Mouse (Mus musculus) large intestine, adult 2 months (tissue): Measurements from ENCODE around the gene Ddx59. TPM values are rescaled to one million over a fixed set of nuclear protein-coding genes. Genes with fewer than 3 reads are reported as not detected.
A peak's percentile ranks its signal among the peaks of the same experiment; 100 is the strongest.

Experiments used
- DNase-seq: peaks from one replicate; pipeline ENCODE4 v3.0.0-alpha.2; 2012; ENCODE audit warnings: low read depth, low spot score
- WGBS: fragments of 180-500 bp; shearing (Covaris S2); methylation state at CpG from one replicate; pipeline ENCODE4 v1.1.7; 2018; 5-methylcytosine and 5-hydroxymethylcytosine counted together
- polyA plus RNA-seq: library from polyadenylated mRNA; depleted of rRNA; stranded (reverse); fragments of >200 nt; gene quantifications from 2 replicates; pipeline ENCODE4 v1.2.3, GENCODE M21; 2012; rRNA removed

Ddx59 gene
- polyA plus RNA-seq, 1 experiment, result 1.4 TPM

DNA sequence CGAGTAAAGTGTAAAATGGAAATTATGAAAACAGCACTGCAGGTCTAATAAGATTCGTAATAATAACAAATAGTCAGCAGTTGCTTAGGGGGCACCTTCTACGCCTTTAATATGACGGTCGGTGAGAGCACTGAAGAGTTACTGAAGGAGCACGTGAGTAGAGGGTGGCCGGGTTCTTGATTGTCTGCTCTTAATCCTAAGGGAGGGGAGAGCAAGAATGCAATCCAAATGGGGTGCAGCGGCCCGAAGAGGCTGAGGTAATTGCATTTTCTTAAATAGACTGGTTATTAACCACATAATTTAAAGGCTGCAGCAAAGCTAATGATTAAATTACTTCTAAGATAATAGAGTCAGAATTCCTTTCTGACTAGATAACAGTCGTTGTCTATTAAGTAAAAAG, 31.9 kb downstream of the Ddx59 start:
- no peak for DNase-seq
- whole genome bisulfite sequencing, result 73% methylated on average over 10 of the region's 10 CpGs

DNA sequence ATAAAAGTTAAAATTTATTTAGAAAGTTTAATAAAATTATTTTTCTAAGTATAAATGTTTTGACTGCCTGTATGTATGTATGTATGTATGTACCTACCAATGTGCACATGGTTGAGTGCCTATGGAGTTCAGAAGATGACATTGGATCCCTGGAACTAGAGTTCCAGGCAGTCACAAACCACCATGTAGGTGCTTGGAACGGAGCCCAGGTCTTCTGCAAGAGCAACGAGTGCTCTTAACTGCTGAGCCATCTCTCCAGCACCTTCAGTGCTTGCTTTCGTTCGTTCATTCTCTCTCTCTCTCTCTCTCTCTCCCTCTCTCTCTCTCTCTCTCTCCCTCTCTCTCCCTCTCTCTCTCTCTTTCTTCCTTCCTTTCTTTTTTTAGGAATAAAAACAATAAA, 32.3 kb downstream of the Ddx59 start:
- DNase-seq, result no peak
- WGBS, result 56% methylated on average over 4 of the region's 4 CpGs

DNA sequence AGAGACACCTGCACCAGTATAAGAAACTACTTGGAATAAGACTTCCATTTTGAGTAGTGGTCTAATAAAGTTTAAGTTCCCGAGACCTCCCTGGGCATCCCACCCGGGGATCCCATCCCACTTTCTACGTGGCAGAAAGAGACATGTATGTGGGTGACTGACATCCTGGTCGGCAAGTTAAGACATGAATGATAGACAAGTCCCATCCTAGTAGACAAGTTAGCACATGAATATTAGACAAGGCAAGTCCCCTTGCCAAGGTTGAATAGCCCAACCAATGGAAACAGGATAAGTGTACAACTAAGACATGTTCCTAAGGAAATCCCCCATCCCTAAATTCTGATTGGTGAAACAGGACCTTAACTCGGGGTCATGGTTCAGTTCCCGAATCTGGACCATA, 34.5 kb downstream of the Ddx59 start:
- DNase-seq, result no peak
- 95% methylated on average over 6 of the region's 6 CpGs for WGBS

DNA sequence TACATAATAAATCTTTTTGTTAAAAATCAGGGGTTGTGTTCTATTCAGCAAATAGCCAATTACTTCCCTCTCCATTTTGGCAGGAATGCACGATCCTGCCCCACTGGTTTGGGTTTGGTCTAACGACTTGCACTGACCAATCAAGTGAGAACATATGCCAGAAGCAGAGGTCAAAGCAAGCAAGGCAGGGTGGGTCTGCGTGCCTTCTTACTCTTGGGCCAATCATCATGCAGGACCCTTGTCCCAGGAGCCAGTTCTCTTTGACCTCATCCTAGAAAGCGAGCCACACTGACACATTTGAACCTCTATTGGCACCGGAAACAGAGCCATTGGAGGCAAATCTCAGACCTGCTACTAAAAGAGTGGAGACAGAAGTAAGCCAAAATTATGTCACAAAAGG, 35.1 kb downstream of the Ddx59 start:
- 53% methylated on average over 5 of the region's 5 CpGs for WGBS
- no peak for DNase-seq

DNA sequence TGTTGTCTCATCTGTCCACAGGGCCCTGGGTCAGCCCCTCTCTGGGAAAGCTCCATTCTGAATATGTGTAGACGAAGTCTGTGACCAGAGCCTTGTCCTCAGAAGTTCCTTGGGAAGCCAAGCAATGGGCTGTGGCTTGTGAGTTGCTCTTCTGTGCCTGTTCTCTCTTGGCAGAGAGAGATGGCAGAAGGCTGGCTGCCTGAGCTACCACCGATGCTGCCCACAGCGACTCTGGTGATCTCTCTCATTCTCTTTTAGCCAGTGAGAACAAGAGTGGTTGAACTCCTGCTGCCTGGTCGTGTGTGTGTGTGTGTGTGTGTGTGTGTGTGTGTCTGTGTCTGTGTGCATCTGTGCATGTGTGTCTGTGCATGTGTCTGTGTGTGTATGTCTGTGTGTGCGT, 37.4 kb downstream of the Ddx59 start:
- DNase-seq, result no peak
- WGBS, result 75% methylated on average over 5 of the region's 5 CpGs

DNA sequence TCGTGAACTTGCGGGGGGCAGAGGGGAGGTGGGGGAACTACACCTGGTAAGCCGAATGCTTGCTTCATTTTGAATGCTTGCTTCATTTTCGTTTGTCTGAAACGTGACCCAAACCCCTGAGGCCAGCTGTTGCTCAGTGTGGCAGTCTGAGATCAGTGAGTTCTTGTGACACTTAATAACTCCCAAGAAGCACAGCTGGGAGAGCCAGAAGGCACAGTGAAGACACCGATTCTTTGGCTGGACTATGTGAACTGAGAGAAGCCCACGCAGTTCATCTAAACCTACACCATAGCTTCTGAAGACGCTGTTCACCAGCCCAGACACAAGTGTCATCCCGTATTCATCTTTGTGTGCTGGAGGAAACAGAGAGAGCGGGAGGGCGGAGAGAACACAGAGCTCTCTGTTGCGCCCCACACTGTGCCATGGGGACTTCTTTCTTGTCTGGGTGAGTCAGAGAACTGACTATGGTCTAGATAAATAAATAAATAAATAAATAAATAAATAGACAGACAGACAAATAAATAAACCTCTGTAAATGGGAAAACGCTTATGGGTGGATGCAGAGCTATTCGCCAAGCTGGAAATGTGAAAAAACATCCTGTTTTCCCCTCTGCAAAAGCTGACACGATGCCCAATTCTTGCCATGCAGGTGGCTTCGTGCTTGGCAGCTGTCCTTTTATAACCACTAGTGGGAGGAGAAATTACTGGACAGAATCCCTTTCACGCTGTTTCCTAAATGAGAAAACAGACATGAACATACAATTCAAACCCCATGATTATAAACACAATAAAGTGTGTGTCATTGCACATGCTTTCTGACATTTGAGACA, 40.9 kb downstream of the Ddx59 start:
- WGBS, result 61% methylated on average over 17 of the region's 17 CpGs
- no peak for DNase-seq

DNA sequence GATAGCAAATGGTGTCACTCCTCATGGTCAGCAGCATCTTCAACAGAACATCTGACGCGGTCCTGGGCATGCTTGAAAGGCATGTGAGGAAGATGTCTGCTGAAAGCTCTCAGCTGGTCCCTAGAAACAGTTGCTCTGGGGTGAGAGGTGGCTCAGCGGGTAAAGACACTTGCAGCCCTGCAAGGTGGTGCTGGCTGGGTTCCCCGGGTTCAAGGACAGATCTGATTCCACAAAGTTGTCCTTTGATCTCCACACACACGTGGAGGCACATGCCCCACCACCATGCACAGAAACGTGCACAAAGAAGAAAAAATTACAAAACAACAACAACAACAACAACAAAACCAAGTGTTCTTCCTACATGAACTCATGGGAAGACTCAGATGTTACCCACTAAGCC, 41.7 kb downstream of the Ddx59 start:
- no peak for DNase-seq
- WGBS, result 70% methylated on average over 6 of the region's 6 CpGs

DNA sequence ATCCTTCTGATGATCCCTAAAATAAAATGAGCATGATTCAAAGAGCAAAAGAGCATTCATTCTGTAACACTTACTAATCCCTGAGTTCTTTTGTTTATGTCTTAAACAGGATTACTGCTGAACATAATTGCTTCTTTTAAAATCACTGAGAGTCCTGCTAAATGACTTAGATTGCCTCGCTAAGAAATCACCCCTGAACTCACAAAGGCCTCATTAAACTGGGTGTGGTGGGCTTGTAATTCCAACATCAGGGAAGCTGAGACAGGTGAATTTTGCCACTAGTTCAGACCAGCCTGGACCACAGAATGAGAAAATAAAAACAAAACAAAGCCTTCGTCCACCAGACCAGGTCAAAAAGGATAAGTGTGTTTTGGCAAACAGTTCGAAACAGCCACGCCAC, 42.3 kb downstream of the Ddx59 start:
- no peak for DNase-seq
- 56% methylated on average over 4 of the region's 4 CpGs for WGBS

DNA sequence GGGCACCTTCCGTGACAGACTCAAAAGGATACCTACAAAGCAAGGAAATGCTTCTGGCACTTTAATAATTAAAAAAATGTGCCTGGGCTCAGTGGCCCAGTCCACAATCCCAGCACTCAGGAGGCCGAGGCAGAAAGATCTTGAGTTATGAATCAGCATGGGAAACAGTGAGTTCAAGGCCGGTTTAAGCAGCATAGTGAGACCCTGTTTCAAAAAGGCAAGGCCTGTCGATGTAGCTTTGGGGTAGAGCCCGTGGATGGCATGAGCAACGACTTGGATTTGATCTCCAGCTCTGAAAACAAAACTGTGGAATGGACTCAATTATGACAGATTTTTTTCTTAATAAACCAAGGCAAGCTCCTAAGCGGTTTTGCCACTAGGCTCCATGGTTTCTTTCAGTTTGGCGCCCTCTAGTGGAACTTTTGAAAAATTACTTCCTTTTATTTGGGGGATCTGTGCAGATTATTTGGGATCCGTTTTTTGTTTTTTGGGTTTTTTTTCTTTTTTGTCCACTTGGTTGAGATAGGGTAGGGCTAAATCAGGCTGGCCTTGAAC, 43.7 kb downstream of the Ddx59 start:
- 22% methylated on average over 9 of the region's 9 CpGs for WGBS
- DNase-seq, result peak; percentile 47

DNA sequence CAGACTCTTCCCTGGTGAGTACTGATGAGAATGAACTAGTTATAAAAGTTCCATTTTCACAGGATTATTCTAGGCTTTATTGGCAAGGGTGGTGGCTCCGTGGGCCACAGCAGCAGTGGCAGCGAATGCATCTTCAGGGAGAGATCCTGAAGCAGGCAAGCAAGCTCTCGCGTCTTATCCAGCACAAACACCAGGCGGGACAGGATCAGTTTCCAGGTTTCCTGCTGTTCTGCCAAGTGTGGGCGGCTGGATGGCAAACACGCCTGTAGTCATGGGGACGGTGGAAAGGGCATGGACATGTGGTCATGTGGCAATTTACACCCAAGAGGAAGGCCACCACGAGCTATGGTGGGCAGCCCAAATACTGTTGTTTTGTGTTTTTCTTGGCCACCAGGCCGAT, 47.4 kb downstream of the Ddx59 start:
- WGBS, result 51% methylated on average over 10 of the region's 10 CpGs
- no peak for DNase-seq

DNA sequence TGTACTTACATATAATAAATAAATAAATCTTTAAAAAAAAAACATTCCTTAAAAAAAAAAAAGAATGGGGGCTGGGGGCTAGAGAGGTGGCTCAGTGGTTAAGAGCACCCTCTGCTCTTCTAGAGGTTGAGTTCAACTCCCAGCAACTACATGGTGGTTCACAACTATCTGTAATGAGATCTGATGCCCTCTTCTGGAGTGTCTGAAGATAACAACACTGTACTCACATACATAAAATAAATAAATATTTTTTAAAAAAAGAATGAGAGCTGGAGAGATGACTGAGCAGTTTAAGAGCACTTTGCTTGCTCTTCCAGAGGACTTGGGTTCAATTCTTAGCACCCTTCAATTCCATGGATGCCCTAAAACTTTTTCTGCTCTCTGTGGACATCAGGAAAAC, 50.1 kb downstream of the Ddx59 start:
- DNase-seq, result no peak

DNA sequence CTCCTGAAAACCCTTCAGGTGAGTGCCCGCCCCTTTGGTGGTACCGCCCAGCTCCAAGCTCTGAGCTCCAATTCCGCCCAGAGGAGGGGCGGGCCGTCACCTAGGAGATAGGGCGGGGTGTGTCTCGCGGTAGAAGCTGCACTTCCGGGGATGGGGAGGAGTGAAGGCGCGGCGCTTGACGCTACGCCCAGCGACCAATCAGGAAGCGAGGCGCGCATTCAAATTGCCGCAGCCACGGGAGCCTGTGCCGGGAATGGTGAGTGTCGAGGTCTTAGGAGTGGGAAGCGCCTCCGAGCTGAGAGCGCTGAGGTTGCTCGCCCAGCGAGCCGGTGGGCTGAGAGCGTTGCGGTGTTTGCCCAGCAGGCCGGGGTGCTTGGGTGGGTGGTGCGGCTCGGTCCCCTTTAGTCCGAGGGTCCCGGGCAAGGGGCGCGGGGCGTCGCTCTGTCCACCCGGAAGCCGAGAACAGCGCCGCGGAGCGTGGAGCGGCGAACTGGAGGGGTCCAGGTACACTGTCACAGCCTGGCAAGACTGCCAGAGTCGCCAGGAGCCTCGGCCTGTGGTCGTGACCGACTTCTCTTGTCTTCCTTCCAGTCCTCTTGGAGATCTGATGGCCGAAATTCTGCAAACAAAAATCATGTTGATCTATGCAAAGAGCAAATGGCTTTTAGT, 51.2 kb downstream of the Ddx59 start, which contains the start of gene Kif14:
Gene Kif14 (plus strand): TSS at position 201 of the 669 bp plus-strand sequence.
- WGBS, result under 1% methylated on average over 52 of the region's 52 CpGs
- peak; percentile 94 for DNase-seq

DNA sequence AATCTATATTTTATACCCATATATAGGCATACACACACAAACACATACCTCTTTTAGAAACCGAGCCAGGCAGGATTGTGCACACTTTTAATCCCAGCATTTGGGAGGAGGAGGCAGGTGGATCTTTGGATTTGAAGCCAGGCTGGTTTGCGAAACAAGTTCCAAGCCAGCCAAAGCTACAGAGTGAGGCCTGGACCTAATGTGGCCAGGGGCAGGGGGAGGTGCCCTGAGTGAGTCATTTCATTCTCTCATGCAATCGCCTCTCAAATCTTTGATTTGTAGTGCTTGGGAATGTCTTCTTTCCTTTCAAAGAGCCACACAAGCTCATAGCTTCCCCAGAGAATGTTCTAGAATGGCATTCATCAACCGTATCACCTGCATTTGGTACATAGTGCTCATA, 54.3 kb downstream of the Ddx59 start:
- WGBS, result 89% methylated on average over 4 of the region's 4 CpGs
- DNase-seq, result no peak

DNA sequence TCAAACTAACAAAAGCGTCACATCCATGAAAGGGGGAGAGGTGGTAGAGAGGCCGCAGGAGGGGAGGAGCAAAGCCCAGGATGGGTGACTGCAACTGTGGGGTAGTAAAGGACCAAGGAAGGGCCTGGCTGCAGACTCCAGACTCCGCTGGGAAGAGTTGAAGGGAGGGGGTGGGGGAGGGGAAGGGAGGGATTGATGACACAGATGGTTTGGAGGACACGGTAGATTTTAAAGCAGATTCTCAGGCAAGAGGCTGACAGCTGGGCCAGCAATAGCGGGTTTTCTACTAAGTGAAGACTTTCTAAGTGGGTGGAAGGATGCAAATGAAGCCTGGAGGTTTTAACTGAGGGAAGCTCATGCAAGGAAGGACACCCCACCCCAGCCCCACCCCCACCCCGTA, 55.4 kb downstream of the Ddx59 start:
- no peak for DNase-seq
- 68% methylated on average over 6 of the region's 6 CpGs for WGBS

Other genes with a start within 250 kb of the Ddx59 start
- 2.1 and 3.3 TPM in 2 replicates for gene Mroh3, start 202.4 kb upstream of the Ddx59 start, polyA plus RNA-seq
- 56.5 and 57.5 TPM in 2 replicates for gene Inava, start 181.0 kb upstream of the Ddx59 start, polyA plus RNA-seq
- 0.12 TPM in 1 of 2 replicates, not detected in the other for gene Gpr25, start 154.4 kb upstream of the Ddx59 start, polyA plus RNA-seq
- gene Camsap2, start 69.2 kb upstream of the Ddx59 start, polyA plus RNA-seq, result 1.2 and 1.3 TPM in 2 replicates
- 0.77 and 1.2 TPM in 2 replicates for gene Kif14, start 51.1 kb downstream of the Ddx59 start, polyA plus RNA-seq
- 1.0 and 1.5 TPM in 2 replicates for gene Zfp281, start 209.6 kb downstream of the Ddx59 start, polyA plus RNA-seq